Mouse (Mus musculus) neural tube, embryonic 13.5 days (tissue): ENCODE data around the gene Acy3. TPM values are rescaled to one million over a fixed set of nuclear protein-coding genes. Genes with fewer than 3 reads are reported as not detected.
"Not testable (repeated sequence)": the region's sequence is repeated elsewhere in the genome, so short reads cannot be mapped to it uniquely, and the experiment has no call there.

ENCODE experiments used
- ATAC-seq: fragments of 200-750 bp; cut with Nextera tagmentation; 2 replicates; pipeline ENCODE4 v1.8.0; 2017; ENCODE audit warnings: low read depth, mild to moderate bottlenecking, moderate TSS enrichment, moderate library complexity
- H3K27ac ChIP-seq: fragments of 300-500 bp; sonication (generic); replicated peaks from 2 replicates; pipeline ENCODE4 v1.5.1; 2015; ENCODE audit warnings: moderate library complexity, mild to moderate bottlenecking, inconsistent platforms
- H3K27me3 ChIP-seq: fragments of 300-500 bp; sonication (generic); 2 replicates; pipeline ENCODE4 v1.6.1; 2015; ENCODE audit warnings: mild to moderate bottlenecking, inconsistent platforms
- H3K36me3 ChIP-seq: fragments of 300-500 bp; sonication (generic); 2 replicates; pipeline ENCODE4 v1.6.1; 2015; ENCODE audit warnings: mild to moderate bottlenecking, inconsistent platforms
- H3K4me1 ChIP-seq: fragments of 300-500 bp; sonication (generic); replicated peaks from 2 replicates; pipeline ENCODE4 v1.6.1; 2015; ENCODE audit warnings: inconsistent platforms
- H3K4me2 ChIP-seq: fragments of 300-500 bp; sonication (generic); 2 replicates; pipeline ENCODE4 v1.6.1; 2015; ENCODE audit warnings: inconsistent platforms, mild to moderate bottlenecking, moderate library complexity
- H3K4me3 ChIP-seq: fragments of 300-500 bp; sonication (generic); 2 replicates; pipeline ENCODE4 v1.5.1; 2015; ENCODE audit warnings: mild to moderate bottlenecking, inconsistent platforms
- H3K9ac ChIP-seq: fragments of 300-500 bp; sonication (generic); 2 replicates; pipeline ENCODE4 v1.6.1; 2015; ENCODE audit warnings: moderate library complexity, mild to moderate bottlenecking, inconsistent platforms
- H3K9me3 ChIP-seq: fragments of 300-500 bp; sonication (generic); 2 replicates; pipeline ENCODE4 v1.6.1; 2016; ENCODE audit warnings: inconsistent platforms
- WGBS: fragments of 180-500 bp; shearing (Covaris S2); methylation state at CpG from one replicate; pipeline ENCODE4 v1.1.7; 2015; 5-methylcytosine and 5-hydroxymethylcytosine counted together
- polyA plus RNA-seq: library from polyadenylated mRNA; unstranded; fragments of >200 nt; fragmentation: Nextera tagmentation; extraction: Ambion mirVana; gene quantifications from 2 replicates; pipeline ENCODE4 v1.2.1, GENCODE M21; 2015

Acy3 gene
- polyA plus RNA-seq, 1 experiment from 2014 or later: 3.9 TPM

GRCm38 (mm10) chr19:4036327-4037045 is 50.1 kb downstream of the Acy3 start:
- Histone ChIP-seq H3K27ac (no peak overlapping the region), H3K9me3 (no peaks in the 10 kb centered on the region), H3K36me3 (peaks cover 4% of the 10 kb centered on the region), H3K4me1 (peaks cover 20% of the 10 kb centered on the region; the same call in 1 of the 2 replicates), H3K9ac (no peak overlapping the region), H3K4me3 (no peak overlapping the region), H3K27me3 (no peaks in the 10 kb centered on the region), H3K4me2 (peak overlapping the region; percentile 34)
- WGBS: 80% methylated on average over 12 of the region's 12 CpGs
- no peak for ATAC-seq

- Histone ChIP-seq H3K4me3 (peak overlapping the region; percentile 58), H3K4me2 (peak overlapping the region; percentile 76), H3K27ac (0 out of 2 replicates have a peak overlapping the region, but pooled peaks have one; percentile 46), H3K4me1 (peaks cover 20% of the 10 kb centered on the region; the same call in 1 of the 2 replicates), H3K9ac (peak overlapping the region; percentile 83)
- not testable (repeated sequence) for H3K9me3 ChIP-seq, H3K36me3 ChIP-seq, H3K27me3 ChIP-seq
- WGBS: 31% methylated on average over 8 of the region's 8 CpGs
- peak; percentile 44; the same call in 1 of the 2 replicates for ATAC-seq
These were observed 50.9 kb downstream of the Acy3 start for GRCm38 (mm10) chr19:4037154-4037787.

DNA sequence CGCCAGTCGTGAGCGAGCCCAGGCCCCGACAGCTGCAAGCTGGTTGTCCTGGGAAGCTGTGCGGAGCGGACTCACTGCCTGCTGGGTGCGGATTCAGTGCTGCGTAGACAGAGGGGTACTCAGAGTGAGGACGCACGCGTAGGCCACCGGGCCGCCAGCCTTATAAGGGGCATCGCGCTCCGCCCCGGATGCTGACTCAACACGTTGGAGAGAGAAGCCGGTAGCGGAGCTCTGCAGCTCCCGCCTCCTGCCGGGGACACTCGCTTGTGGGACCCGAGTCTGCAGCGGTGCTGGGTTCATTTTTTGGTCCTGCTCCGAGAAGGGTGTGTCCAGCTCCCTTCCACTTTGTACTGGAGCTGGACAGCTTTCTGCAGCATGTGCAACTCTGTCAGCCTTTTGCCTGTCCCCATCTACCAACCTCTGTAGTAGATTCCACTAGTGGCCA is 51.4 kb downstream of the Acy3 start, which contains the start of gene Gstp1:
Gstp1 (minus strand) TSS at position 198 of the 445 bp plus-strand sequence.
- Histone ChIP-seq H3K36me3 (peaks cover 4% of the 10 kb centered on the region), H3K27me3 (no peaks in the 10 kb centered on the region), H3K9ac (peak within 1 kb of the TSS; percentile 83), H3K4me1 (peaks cover 20% of the 10 kb centered on the region; the same call in 1 of the 2 replicates), H3K4me2 (peak within 1 kb of the TSS; percentile 76), H3K4me3 (peak within 1 kb of the TSS; percentile 58), H3K9me3 (no peaks in the 10 kb centered on the region), H3K27ac (0 out of 2 replicates have a peak within 1 kb of the TSS, but pooled peaks have one; percentile 46)
- ATAC-seq: peak; percentile 89
- under 1% methylated on average over 26 of the region's 26 CpGs for WGBS

Other genes with a start within 250 kb of the Acy3 start
- gene Kmt5b, start 219.1 kb upstream of the Acy3 start, polyA plus RNA-seq: 43.7 and 45.7 TPM in 2 replicates
- 51.5 and 54.6 TPM in 2 replicates for gene Chka, start 134.8 kb upstream of the Acy3 start, polyA plus RNA-seq
- 18.4 and 18.9 TPM in 2 replicates for gene Tcirg1, start 79.4 kb upstream of the Acy3 start, polyA plus RNA-seq
- gene Ndufs8, start 73.8 kb upstream of the Acy3 start, polyA plus RNA-seq: 286 and 302 TPM in 2 replicates
- 1.9 and 2.2 TPM in 2 replicates for gene Aldh3b1, start 56.8 kb upstream of the Acy3 start, polyA plus RNA-seq
- gene Unc93b1, start 51.4 kb upstream of the Acy3 start, polyA plus RNA-seq: 11.8 and 13.5 TPM in 2 replicates
- not detected in 2 replicates for gene Aldh3b3, start 27.9 kb upstream of the Acy3 start, polyA plus RNA-seq
- gene Aldh3b2, start 14.2 kb upstream of the Acy3 start, polyA plus RNA-seq: 0.14 and 0.32 TPM in 2 replicates
- not detected in 2 replicates for gene Tbx10, start 6.2 kb downstream of the Acy3 start, polyA plus RNA-seq
- gene Nudt8, start 14.0 kb downstream of the Acy3 start, polyA plus RNA-seq: 22.5 and 22.9 TPM in 2 replicates
- 4.7 and 6.0 TPM in 2 replicates for gene Gm49405, start 14.1 kb downstream of the Acy3 start, polyA plus RNA-seq
- gene Doc2g, start 16.7 kb downstream of the Acy3 start, polyA plus RNA-seq: 6.0 and 7.1 TPM in 2 replicates
- gene Ndufv1, start 26.2 kb downstream of the Acy3 start, polyA plus RNA-seq: 217 and 222 TPM in 2 replicates
- 383 and 433 TPM in 2 replicates for gene Gstp1, start 51.4 kb downstream of the Acy3 start, polyA plus RNA-seq
- gene Gstp2, start 59.5 kb downstream of the Acy3 start, polyA plus RNA-seq: 1.5 and 1.7 TPM in 2 replicates
- gene Gstp3, start 73.0 kb downstream of the Acy3 start, polyA plus RNA-seq: not detected in 2 replicates
- gene Cabp2, start 95.0 kb downstream of the Acy3 start, polyA plus RNA-seq: not detected in 2 replicates
- 82.6 and 86.4 TPM in 2 replicates for gene Cdk2ap2, start 110.6 kb downstream of the Acy3 start, polyA plus RNA-seq
- gene Pitpnm1, start 113.4 kb downstream of the Acy3 start, polyA plus RNA-seq: 37.0 and 37.8 TPM in 2 replicates
- gene Aip, start 139.3 kb downstream of the Acy3 start, polyA plus RNA-seq: 92.4 and 94.0 TPM in 2 replicates
- gene Gpr152, start 153.2 kb downstream of the Acy3 start, polyA plus RNA-seq: not detected in 2 replicates
- gene Cabp4, start 157.5 kb downstream of the Acy3 start, polyA plus RNA-seq: 0.14 TPM in 2 replicates
- 119 and 120 TPM in 2 replicates for gene Coro1b, start 162.0 kb downstream of the Acy3 start, polyA plus RNA-seq
- gene Ptprcap, start 167.0 kb downstream of the Acy3 start, polyA plus RNA-seq: 0.54 and 1.2 TPM in 2 replicates
- 62.7 and 63.6 TPM in 2 replicates for gene Rps6kb2, start 176.8 kb downstream of the Acy3 start, polyA plus RNA-seq
- gene Carns1, start 188.9 kb downstream of the Acy3 start, polyA plus RNA-seq: 5.1 and 6.6 TPM in 2 replicates
- 0.80 and 0.88 TPM in 2 replicates for gene Tbc1d10c, start 204.7 kb downstream of the Acy3 start, polyA plus RNA-seq
- gene Ppp1ca, start 205.5 kb downstream of the Acy3 start, polyA plus RNA-seq: 683 and 709 TPM in 2 replicates
- 23.5 and 24.9 TPM in 2 replicates for gene Rad9a, start 215.1 kb downstream of the Acy3 start, polyA plus RNA-seq
- 0.67 and 0.79 TPM in 2 replicates for gene Clcf1, start 227.7 kb downstream of the Acy3 start, polyA plus RNA-seq
- not detected in 2 replicates for gene AC109138.7, start 227.8 kb downstream of the Acy3 start, polyA plus RNA-seq
- 21.0 and 22.1 TPM in 2 replicates for gene Pold4, start 245.3 kb downstream of the Acy3 start, polyA plus RNA-seq